8 mouse cellular contexts compared by ENCODE assay signal in genomic region chr4:143412219-143413092, GRCm38 (mm10). TPM values are rescaled to one million over a fixed set of nuclear protein-coding genes. Genes with fewer than 3 reads are reported as not detected.
DNase-seq lines count a peak whose midpoint lies in the region; ATAC-seq and TF ChIP-seq lines count a peak whose summit lies in the region.

Pramef8 (plus strand) TSS chr4:143412426.

- no peak for TF ChIP-seq RAD21 in CH12.LX (IDR thresholded peaks at IDR 0.05; ENCODE audit: low read depth, low read length)

- TF ChIP-seq EP300 in CH12.LX (IDR thresholded peaks at IDR 0.05; ENCODE audit: low read length) = no peak
- peak; percentile 79; the same call in 1 of the 2 replicates for TF ChIP-seq EP300 in heart, postnatal 0 days (IDR thresholded peaks at IDR 0.05; ENCODE audit: low read depth)

- TF ChIP-seq POLR2A in CH12.LX (IDR thresholded peaks at IDR 0.05; ENCODE audit: low read depth, low read length) = peak; percentile 82
- TF ChIP-seq POLR2A in testis, adult 2 months (IDR thresholded peaks at IDR 0.05; ENCODE audit: control insufficient read depth, low read depth, low read length) = peak; percentile 30; the same call in 1 of the 2 replicates

- peak; percentile 94 for DNase-seq in CH12.LX (ENCODE audit: extremely low read depth)
- peak; percentile 89 for DNase-seq in c-Kit-positive CD71-positive TER-119-positive erythroid progenitor cells, embryonic 14.5 days (ENCODE audit: low spot score)
- DNase-seq in heart, postnatal 0 days (ENCODE audit: low spot score) = peak; percentile 93
- DNase-seq in kidney, postnatal 4 days = peak; percentile 91 to 94

- H3K27ac ChIP-seq in CH12.LX (ENCODE audit: insufficient read depth, low read depth) = peak within 1 kb of the TSS; percentile 36
- peak within 1 kb of the TSS; percentile 74 for H3K27ac ChIP-seq in forebrain, embryonic 12.5 days
- H3K27ac ChIP-seq in heart, postnatal 0 days (ENCODE audit: low read depth) = peak within 1 kb of the TSS; percentile 82
- peak within 1 kb of the TSS; percentile 87 for H3K27ac ChIP-seq in liver, embryonic 16.5 days (ENCODE audit: low read length)
- H3K27ac ChIP-seq in neural tube, embryonic 13.5 days (replicated peaks) = peak within 1 kb of the TSS; percentile 93
- H3K27ac ChIP-seq in testis, adult 2 months (ENCODE audit: control insufficient read depth, insufficient read depth, low read depth, low read length) = peak within 1 kb of the TSS; percentile 94

- peaks cover 20 to 32% of the 10 kb centered on the region in 2 experiments for H3K36me3 ChIP-seq in CH12.LX (replicated peaks in 1 of 2; ENCODE audit: control insufficient read depth in 1 of 2, insufficient read depth in 1 of 2, low read length in 1 of 2)
- peaks cover 31% of the 10 kb centered on the region for H3K36me3 ChIP-seq in forebrain, embryonic 12.5 days (replicated peaks)
- peaks cover 27% of the 10 kb centered on the region for H3K36me3 ChIP-seq in heart, postnatal 0 days (replicated peaks; ENCODE audit: control insufficient read depth, insufficient read depth, low read length)
- no peaks in the 10 kb centered on the region; the same call in 1 of the 2 replicates for H3K36me3 ChIP-seq in liver, embryonic 16.5 days (ENCODE audit: control insufficient read depth, insufficient read depth)
- peaks cover 34% of the 10 kb centered on the region for H3K36me3 ChIP-seq in neural tube, embryonic 13.5 days
- peaks cover 6% of the 10 kb centered on the region for H3K36me3 ChIP-seq in testis, adult 2 months (ENCODE audit: control insufficient read depth, insufficient read depth, low read length)

- in situ Hi-C loops in CH12.LX (cut with MboI; ENCODE audit: low pct_ligation_motif_present, low pct_unique_long_range_greater_than_20kb, low sequenced_read_pairs) = no loop called here

- WGBS in forebrain, embryonic 12.5 days = under 1% methylated on average over 50 of the region's 50 CpGs
- WGBS in heart, postnatal 0 days = under 1% methylated on average over 50 of the region's 50 CpGs
- under 1% methylated on average over 50 of the region's 50 CpGs for WGBS in liver, embryonic 16.5 days (ENCODE audit: insufficient replicate concordance)
- WGBS in neural tube, embryonic 13.5 days = under 1% methylated on average over 50 of the region's 50 CpGs

- H3K4me2 ChIP-seq in CH12.LX (ENCODE audit: insufficient read depth, low read depth, poor library complexity, severe bottlenecking) = peak within 1 kb of the TSS; percentile 98
- H3K4me2 ChIP-seq in forebrain, embryonic 12.5 days = peak within 1 kb of the TSS; percentile 53
- peak within 1 kb of the TSS; percentile 75 for H3K4me2 ChIP-seq in heart, postnatal 0 days (ENCODE audit: low read depth, low read length)
- peak within 1 kb of the TSS; percentile 77 for H3K4me2 ChIP-seq in liver, embryonic 16.5 days (ENCODE audit: low read depth, low read length)
- peak within 1 kb of the TSS; percentile 62 for H3K4me2 ChIP-seq in neural tube, embryonic 13.5 days

- H3K27me3 ChIP-seq in CH12.LX (replicated peaks) = peaks cover 5% of the 10 kb centered on the region
- H3K27me3 ChIP-seq in forebrain, embryonic 12.5 days = no peaks in the 10 kb centered on the region
- no peaks in the 10 kb centered on the region for H3K27me3 ChIP-seq in heart, postnatal 0 days (ENCODE audit: control insufficient read depth, insufficient read depth, low read length)
- no peaks in the 10 kb centered on the region for H3K27me3 ChIP-seq in liver, embryonic 16.5 days (ENCODE audit: control insufficient read depth, insufficient read depth, low read depth, low read length)
- no peaks in the 10 kb centered on the region for H3K27me3 ChIP-seq in neural tube, embryonic 13.5 days
- no peaks in the 10 kb centered on the region for H3K27me3 ChIP-seq in testis, adult 2 months (ENCODE audit: control insufficient read depth, insufficient read depth, low read length)

- peak within 1 kb of the TSS; percentile 91 for H3K9ac ChIP-seq in CH12.LX (ENCODE audit: insufficient read depth, low read depth)
- H3K9ac ChIP-seq in forebrain, embryonic 12.5 days = peak within 1 kb of the TSS; percentile 46
- peak within 1 kb of the TSS; percentile 63 for H3K9ac ChIP-seq in heart, postnatal 0 days (replicated peaks; ENCODE audit: low read depth, low read length)
- peak within 1 kb of the TSS; percentile 75 for H3K9ac ChIP-seq in liver, embryonic 16.5 days (ENCODE audit: low read depth, low read length)
- peak within 1 kb of the TSS; percentile 70 for H3K9ac ChIP-seq in neural tube, embryonic 13.5 days

- peak within 1 kb of the TSS; percentile 71 to 75 (median 74) for H3K4me3 ChIP-seq in CH12.LX (replicated peaks in 1 of 3; ENCODE audit: low read depth in 2 of 3, low read length in 2 of 3, poor library complexity in 1 of 3)
- peak within 1 kb of the TSS; percentile 42 for H3K4me3 ChIP-seq in forebrain, embryonic 12.5 days (replicated peaks)
- H3K4me3 ChIP-seq in heart, postnatal 0 days (ENCODE audit: low read depth, low read length) = peak within 1 kb of the TSS; percentile 69
- H3K4me3 ChIP-seq in liver, embryonic 16.5 days (ENCODE audit: low read depth, low read length) = peak within 1 kb of the TSS; percentile 79
- H3K4me3 ChIP-seq in neural tube, embryonic 13.5 days = peak within 1 kb of the TSS; percentile 58
- peak within 1 kb of the TSS; percentile 92 for H3K4me3 ChIP-seq in testis, adult 2 months (ENCODE audit: control insufficient read depth, low read depth, low read length)

- H3K9me3 ChIP-seq in CH12.LX (replicated peaks; ENCODE audit: low read length) = no peaks in the 10 kb centered on the region
- no peaks in the 10 kb centered on the region for H3K9me3 ChIP-seq in forebrain, embryonic 12.5 days
- H3K9me3 ChIP-seq in heart, postnatal 0 days (replicated peaks; ENCODE audit: control insufficient read depth, low read length) = 0 out of 2 replicates have a peak, but pooled peaks cover 3% of the 10 kb centered on the region
- no peaks in the 10 kb centered on the region for H3K9me3 ChIP-seq in liver, embryonic 16.5 days (replicated peaks; ENCODE audit: control insufficient read depth, low read length)
- 0 out of 2 replicates have a peak, but pooled peaks cover 12% of the 10 kb centered on the region for H3K9me3 ChIP-seq in neural tube, embryonic 13.5 days

- H3K4me1 ChIP-seq in CH12.LX (ENCODE audit: control insufficient read depth in 1 of 2, insufficient read depth in 2 of 2) = peaks cover 0 to 10% of the 10 kb centered on the region in 2 experiments; a peak in 1 of 4 replicates
- H3K4me1 ChIP-seq in forebrain, embryonic 12.5 days = peaks cover 6% of the 10 kb centered on the region; the same call in 1 of the 2 replicates
- H3K4me1 ChIP-seq in heart, postnatal 0 days (ENCODE audit: control insufficient read depth, insufficient read depth) = 0 out of 2 replicates have a peak, but pooled peaks cover 4% of the 10 kb centered on the region
- peaks cover 4% of the 10 kb centered on the region for H3K4me1 ChIP-seq in liver, embryonic 16.5 days (ENCODE audit: control insufficient read depth, low read depth, low read length)
- H3K4me1 ChIP-seq in neural tube, embryonic 13.5 days (replicated peaks) = peaks cover 6% of the 10 kb centered on the region
- peaks cover 4% of the 10 kb centered on the region for H3K4me1 ChIP-seq in testis, adult 2 months (ENCODE audit: control insufficient read depth, insufficient read depth, low read length)

- dilution Hi-C loops in CH12.LX (cut with MboI; ENCODE audit: extremely low pct_ligation_motif_present, extremely low pct_unique_long_range_greater_than_20kb, low sequenced_read_pairs) = no loop called here

- TF ChIP-seq CTCF in CH12.LX (conservative IDR thresholded peaks at IDR 0.05 in 1 of 2, IDR thresholded peaks at IDR 0.05 in 1 of 2; ENCODE audit: low read depth in 2 of 2, low read length in 2 of 2) = no peak
- TF ChIP-seq CTCF in heart, postnatal 0 days (IDR thresholded peaks at IDR 0.05; ENCODE audit: low read depth) = no peak
- TF ChIP-seq CTCF in testis, adult 2 months (IDR thresholded peaks at IDR 0.05; ENCODE audit: control insufficient read depth, insufficient read depth, insufficient replicate concordance, low read depth, low read length) = no peak

- peaks cover 14% of the 10 kb centered on the region for H3K79me2 ChIP-seq in CH12.LX (replicated peaks; ENCODE audit: control insufficient read depth, extremely low read depth, insufficient read depth, poor library complexity, severe bottlenecking)

- ATAC-seq in forebrain, embryonic 12.5 days (ENCODE audit: low FRiP score) = peak; percentile 94
- ATAC-seq in heart, postnatal 0 days (ENCODE audit: insufficient read depth, low read depth) = peak; percentile 91
- ATAC-seq in liver, embryonic 16.5 days (ENCODE audit: low read depth) = peak; percentile 92
- ATAC-seq in neural tube, embryonic 13.5 days (ENCODE audit: low read depth) = peak; percentile 92

TF ChIP-seq in CH12.LX, 34 proteins besides CTCF, POLR2A, EP300 and RAD21 (continues in another document):
- TF ChIP-seq USF2 (conservative IDR thresholded peaks at IDR 0.05; ENCODE audit: low read depth, low read length) (no peak), HCFC1 (IDR thresholded peaks at IDR 0.05; ENCODE audit: low read depth, low read length) (peak; percentile 92), SMC3 (IDR thresholded peaks at IDR 0.05; ENCODE audit: low read depth, low read length) (no peak), MAFK (IDR thresholded peaks at IDR 0.05; ENCODE audit: insufficient replicate concordance, low read length) (no peak; the same call in 1 of the 2 replicates), MAZ (IDR thresholded peaks at IDR 0.05; ENCODE audit: low read depth, low read length) (peak; percentile 51; the same call in 1 of the 2 replicates), BHLHE40 (IDR thresholded peaks at IDR 0.05; ENCODE audit: low read depth, low read length) (0 out of 2 replicates have a peak, but pooled peaks have one; percentile 33), PAX5 (IDR thresholded peaks at IDR 0.05; ENCODE audit: low read length) (no peak), UBTF (IDR thresholded peaks at IDR 0.05; ENCODE audit: low read depth, low read length) (no peak), MYC (IDR thresholded peaks at IDR 0.05; ENCODE audit: low read depth, low read length) (no peak; the same call in 1 of the 2 replicates), IRF4 (IDR thresholded peaks at IDR 0.05; ENCODE audit: low read depth, low read length) (peak; percentile 41; the same call in 1 of the 2 replicates), USF1 (IDR thresholded peaks at IDR 0.05; ENCODE audit: low read depth, low read length) (no peak)

RNA-seq across cellular contexts. Expression of gene Pramef8, which starts in this region (rescaled TPM):
- total RNA-seq in CH12.LX (2012; rRNA removed) (12.8 and 15.5 TPM in 2 replicates), CH12.LX (2014; rRNA removed) (22.5 and 29.5 TPM in 2 replicates)
- polyA plus RNA-seq in CH12.LX (2012; ENCODE audit: insufficient read length, low read depth) = 15.0 and 16.6 TPM in 2 replicates
- 18.7 and 23.4 TPM in 2 replicates for polyA plus RNA-seq in forebrain, embryonic 12.5 days (2016; fragmentation: Nextera tagmentation; extraction: Ambion mirVana)
- 21.5 and 24.7 TPM in 2 replicates for total RNA-seq in heart, postnatal 0 days (2014; rRNA removed; ENCODE audit: low replicate concordance)
- polyA plus RNA-seq in heart, postnatal 0 days (2015; fragmentation: Nextera tagmentation; extraction: Ambion mirVana) = 8.3 and 9.2 TPM in 2 replicates
- polyA plus RNA-seq in liver, embryonic 16.5 days (2015; fragmentation: Nextera tagmentation; extraction: Ambion mirVana) = 3.9 and 4.5 TPM in 2 replicates
- 21.7 and 22.2 TPM in 2 replicates for polyA plus RNA-seq in neural tube, embryonic 13.5 days (2015; fragmentation: Nextera tagmentation; extraction: Ambion mirVana)
- 9.8 and 10.3 TPM in 2 replicates for polyA plus RNA-seq in testis, adult 2 months (2012; rRNA removed)

Comparison
In these comparisons a context has a peak if more than half of its experiments do, and no peak if none do; other contexts are left out.
1. Peak in every context shown above with its lines: DNase-seq, ATAC-seq, H3K4me3 ChIP-seq and H3K27ac ChIP-seq.
2. H3K27ac ChIP-seq: peak in every context shown above with its lines; median percentile 94 in testis, adult 2 months; 93 in neural tube, embryonic 13.5 days; 87 in liver, embryonic 16.5 days; 82 in heart, postnatal 0 days; 74 in forebrain, embryonic 12.5 days; 36 in CH12.LX.
3. H3K4me3 ChIP-seq: peak in every context shown above with its lines; median percentile 92 in testis, adult 2 months; 79 in liver, embryonic 16.5 days; 74 in CH12.LX; 69 in heart, postnatal 0 days; 58 in neural tube, embryonic 13.5 days; 42 in forebrain, embryonic 12.5 days.